Mouse (Mus musculus) forebrain, embryonic 11.5 days (tissue): ENCODE results near the gene Mttp. TPM values are rescaled to one million over a fixed set of nuclear protein-coding genes. Genes with fewer than 3 reads are reported as not detected.

Source experiments
- ATAC-seq: fragments of 200-750 bp; cut with Nextera tagmentation; replicated peaks from 2 replicates; pipeline ENCODE4 v1.8.0; 2017; ENCODE audit warnings: moderate TSS enrichment; ENCODE audit not compliant: low FRiP score
- DNase-seq: peaks from one replicate; pipeline ENCODE4 v3.0.0-alpha.2; 2017; ENCODE audit warnings: low spot score
- H3K27ac ChIP-seq: fragments of 300-500 bp; sonication (generic); 2 replicates; pipeline ENCODE4 v1.5.1; 2014; ENCODE audit warnings: low read depth, low read length
- H3K27me3 ChIP-seq: fragments of 300-500 bp; sonication (generic); 2 replicates; pipeline ENCODE4 v1.6.1; 2014; ENCODE audit warnings: mild to moderate bottlenecking, low read length, mixed read lengths; ENCODE audit not compliant: control insufficient read depth, insufficient read depth
- H3K36me3 ChIP-seq: fragments of 300-500 bp; sonication (generic); 2 replicates; pipeline ENCODE4 v1.6.1; 2014; ENCODE audit warnings: mild to moderate bottlenecking, low read length, moderate library complexity, mixed read lengths; ENCODE audit not compliant: control insufficient read depth, insufficient read depth
- H3K4me1 ChIP-seq: fragments of 300-500 bp; sonication (generic); replicated peaks from 2 replicates; pipeline ENCODE4 v1.6.1; 2014; ENCODE audit warnings: low read length, mixed read lengths; ENCODE audit not compliant: control insufficient read depth, insufficient read depth
- H3K4me2 ChIP-seq: fragments of 300-500 bp; sonication (generic); 2 replicates; pipeline ENCODE4 v1.6.1; 2014; ENCODE audit warnings: low read depth, mild to moderate bottlenecking, low read length, moderate library complexity, mixed read lengths; ENCODE audit not compliant: severe bottlenecking
- H3K4me3 ChIP-seq: fragments of 300-500 bp; sonication (generic); 2 replicates; pipeline ENCODE4 v1.5.1; 2014; ENCODE audit warnings: low read depth, low read length
- H3K9ac ChIP-seq: fragments of 300-500 bp; sonication (generic); 2 replicates; pipeline ENCODE4 v1.6.1; 2014; ENCODE audit warnings: low read length
- H3K9me3 ChIP-seq: fragments of 300-500 bp; sonication (generic); 2 replicates; pipeline ENCODE4 v1.6.1; 2016; ENCODE audit warnings: low read length, mixed read lengths; ENCODE audit not compliant: control insufficient read depth
- WGBS: fragments of 180-500 bp; shearing (Covaris S2); extraction: QIAGEN DNeasy Blood & Tissue Kit; methylation state at CpG from one replicate; pipeline ENCODE4 v1.1.7; 2014; 5-methylcytosine and 5-hydroxymethylcytosine counted together
- polyA plus RNA-seq: library from polyadenylated mRNA; unstranded; fragments of >200 nt; fragmentation: Nextera tagmentation; extraction: Ambion mirVana; gene quantifications from 2 replicates; pipeline ENCODE4 v1.2.1, GENCODE M21; 2014

Gene Mttp
- polyA plus RNA-seq, 1 experiment from 2014 or later: 12.5 TPM

GRCm38 (mm10) chr3:138110910-138111782 is 33.6 kb downstream of the Mttp start:
- DNase-seq (no peak), ATAC-seq (no peak)
- WGBS: 91% methylated on average over 19 of the region's 19 CpGs
- H3K9me3 ChIP-seq: no peaks in the 10 kb centered on the region
- no peaks in the 10 kb centered on the region for H3K4me1 ChIP-seq
- H3K27me3 ChIP-seq: no peaks in the 10 kb centered on the region
- H3K27ac ChIP-seq: no peak overlapping the region
- H3K9ac ChIP-seq: no peak overlapping the region
- H3K4me3 ChIP-seq: no peak overlapping the region
- H3K36me3 ChIP-seq: no peaks in the 10 kb centered on the region
- H3K4me2 ChIP-seq: no peak overlapping the region

GRCm38 (mm10) chr3:138106887-138107286 is 37.9 kb downstream of the Mttp start:
- 92% methylated on average over 10 of the region's 10 CpGs for WGBS
- no peaks in the 10 kb centered on the region for H3K4me1 ChIP-seq
- no peaks in the 10 kb centered on the region for H3K27me3 ChIP-seq
- H3K36me3 ChIP-seq: no peaks in the 10 kb centered on the region
- no peak overlapping the region for H3K4me2 ChIP-seq
- no peak overlapping the region for H3K27ac ChIP-seq
- no peak for DNase-seq
- H3K9me3 ChIP-seq: no peaks in the 10 kb centered on the region
- no peak for ATAC-seq
- H3K9ac ChIP-seq: no peak overlapping the region
- H3K4me3 ChIP-seq: no peak overlapping the region

GRCm38 (mm10) chr3:138105056-138105455 is 39.7 kb downstream of the Mttp start:
- no peak overlapping the region for H3K4me2 ChIP-seq
- no peaks in the 10 kb centered on the region for H3K27me3 ChIP-seq
- ATAC-seq (no peak), DNase-seq (no peak)
- no peaks in the 10 kb centered on the region for H3K4me1 ChIP-seq
- H3K9ac ChIP-seq: no peak overlapping the region
- H3K9me3 ChIP-seq: no peaks in the 10 kb centered on the region
- no peaks in the 10 kb centered on the region for H3K36me3 ChIP-seq
- H3K4me3 ChIP-seq: no peak overlapping the region
- WGBS: 80% methylated on average over 5 of the region's 5 CpGs
- H3K27ac ChIP-seq: no peak overlapping the region

GRCm38 (mm10) chr3:138103690-138104089 is 41.1 kb downstream of the Mttp start:
- no peaks in the 10 kb centered on the region for H3K27me3 ChIP-seq
- H3K9ac ChIP-seq: no peak overlapping the region
- no peaks in the 10 kb centered on the region for H3K36me3 ChIP-seq
- 93% methylated on average over 4 of the region's 4 CpGs for WGBS
- no peak overlapping the region for H3K27ac ChIP-seq
- no peak for DNase-seq
- H3K4me3 ChIP-seq: no peak overlapping the region
- H3K4me1 ChIP-seq: no peaks in the 10 kb centered on the region
- no peak overlapping the region for H3K4me2 ChIP-seq
- ATAC-seq: no peak
- H3K9me3 ChIP-seq: no peaks in the 10 kb centered on the region

GRCm38 (mm10) chr3:138101936-138102335 is 42.8 kb downstream of the Mttp start:
- WGBS: 84% methylated on average over 4 of the region's 4 CpGs

GRCm38 (mm10) chr3:138097718-138098117 is 47.0 kb downstream of the Mttp start:
- H3K36me3 ChIP-seq: no peaks in the 10 kb centered on the region
- ATAC-seq (0 out of 2 replicates have a peak, but pooled peaks have one; percentile 33), DNase-seq (no peak)
- WGBS: 75% methylated on average over 1 of the region's 1 CpGs
- H3K9ac ChIP-seq: no peak overlapping the region
- no peaks in the 10 kb centered on the region for H3K9me3 ChIP-seq
- no peaks in the 10 kb centered on the region for H3K4me1 ChIP-seq
- H3K4me3 ChIP-seq: no peak overlapping the region
- no peaks in the 10 kb centered on the region for H3K27me3 ChIP-seq
- no peak overlapping the region for H3K4me2 ChIP-seq
- H3K27ac ChIP-seq: no peak overlapping the region

More at GRCm38 (mm10) chr3:138101936-138102335, 42.8 kb downstream of the Mttp start:
- Histone ChIP-seq H3K4me3 (no peak overlapping the region), H3K9me3 (no peaks in the 10 kb centered on the region), H3K27ac (no peak overlapping the region), H3K9ac (no peak overlapping the region), H3K36me3 (no peaks in the 10 kb centered on the region), H3K4me2 (no peak overlapping the region), H3K4me1 (no peaks in the 10 kb centered on the region), H3K27me3 (no peaks in the 10 kb centered on the region)
- no peak for ATAC-seq
- no peak for DNase-seq

GRCm38 (mm10) chr3:138096263-138097028 is 48.3 kb downstream of the Mttp start:
- no peak for DNase-seq
- Histone ChIP-seq H3K27me3 (no peaks in the 10 kb centered on the region), H3K36me3 (no peaks in the 10 kb centered on the region), H3K4me3 (no peak overlapping the region), H3K4me2 (no peak overlapping the region), H3K9me3 (no peaks in the 10 kb centered on the region), H3K4me1 (no peaks in the 10 kb centered on the region), H3K9ac (no peak overlapping the region), H3K27ac (no peak overlapping the region)
- WGBS: 91% methylated on average over 19 of the region's 19 CpGs
- no peak for ATAC-seq

- WGBS: 86% methylated on average over 10 of the region's 10 CpGs
- Histone ChIP-seq H3K36me3 (no peaks in the 10 kb centered on the region), H3K4me3 (no peak overlapping the region), H3K4me1 (no peaks in the 10 kb centered on the region), H3K27ac (no peak overlapping the region), H3K27me3 (no peaks in the 10 kb centered on the region), H3K9me3 (no peaks in the 10 kb centered on the region), H3K4me2 (no peak overlapping the region), H3K9ac (no peak overlapping the region)
- ATAC-seq (no peak), DNase-seq (no peak)
Measured at GRCm38 (mm10) chr3:138095718-138096117, 49.0 kb downstream of the Mttp start.
